Mouse (Mus musculus) ES-Bruce4 (cell line): ENCODE measurements around the gene Zfp941.

Source experiments
- CTCF ChIP-seq: IDR thresholded peaks from one replicate; pipeline ENCODE4 v1.8.1; 2011; ENCODE audit warnings: low read depth, low read length
- EP300 ChIP-seq: IDR thresholded peaks from 2 replicates; pipeline ENCODE4 v1.6.1; 2011; ENCODE audit warnings: low read depth, low read length; ENCODE audit not compliant: insufficient read depth
- POLR2A ChIP-seq: IDR thresholded peaks from one replicate; pipeline ENCODE4 v1.8.1; 2011; ENCODE audit warnings: low read length; ENCODE audit not compliant: insufficient read depth

GRCm38 (mm10) chr7:140844905-140845665 is 23.1 kb upstream of the Zfp941 start, which contains the start of gene Scgb1c1:
- TF ChIP-seq CTCF (peak; percentile 87), EP300 (0 out of 2 replicates have a peak, but pooled peaks have one; percentile 66), POLR2A (no peak)
